In genomic region chr4:134465789-134466188, GRCm38 (mm10) we compare ENCODE assay signal across 16 mouse cellular contexts. TPM values are rescaled to one million over a fixed set of nuclear protein-coding genes. Genes with fewer than 3 reads are reported as not detected.
DNase-seq lines count a peak whose midpoint lies in the region; ATAC-seq and TF ChIP-seq lines count a peak whose summit lies in the region.
"Had no signal": no experiment of that assay in that cellular context is flagged by ENCODE, and none has a peak within 500 bp of the region (broad histone marks: within the 10 kb centered on the region; RNA-seq: fewer than 3 reads in every experiment).

No protein-coding gene starts in this region.

- H3K9me3 ChIP-seq in forebrain, postnatal 0 days (ENCODE audit: low read length) = no peaks in the 10 kb centered on the region
- no peaks in the 10 kb centered on the region for H3K9me3 ChIP-seq in midbrain, embryonic 12.5 days
- H3K9me3 ChIP-seq: embryonic facial prominence, embryonic 15.5 days had no signal

- TF ChIP-seq CTCF in forebrain, postnatal 0 days (IDR thresholded peaks at IDR 0.05; ENCODE audit: low read depth) = no peak

- H3K4me1 ChIP-seq in forebrain, postnatal 0 days (ENCODE audit: insufficient read depth) = peaks cover 23% of the 10 kb centered on the region
- H3K4me1 ChIP-seq in midbrain, embryonic 12.5 days = peaks cover 25% of the 10 kb centered on the region

- 29% methylated on average over 12 of the region's 12 CpGs for WGBS in forebrain, postnatal 0 days
- WGBS in midbrain, embryonic 12.5 days = 25% methylated on average over 12 of the region's 12 CpGs

- peak overlapping the region; percentile 100 for H3K27ac ChIP-seq in forebrain, postnatal 0 days (ENCODE audit: low read depth, low read length)
- peak overlapping the region; percentile 99 for H3K27ac ChIP-seq in midbrain, embryonic 12.5 days (replicated peaks)
- H3K27ac ChIP-seq: embryonic facial prominence, embryonic 15.5 days; liver, embryonic 14.5 days had no signal

- peak overlapping the region; percentile 40 for H3K9ac ChIP-seq in forebrain, postnatal 0 days
- H3K9ac ChIP-seq in midbrain, embryonic 12.5 days (replicated peaks) = no peak overlapping the region; the same call in 1 of the 2 replicates
- H3K9ac ChIP-seq: embryonic facial prominence, embryonic 15.5 days; liver, embryonic 14.5 days had no signal

- ATAC-seq in forebrain, postnatal 0 days = no peak
- no peak for ATAC-seq in midbrain, embryonic 12.5 days (ENCODE audit: low FRiP score, low read depth)

- no peaks in the 10 kb centered on the region for H3K27me3 ChIP-seq in forebrain, postnatal 0 days (ENCODE audit: insufficient read depth, low read length)
- no peaks in the 10 kb centered on the region for H3K27me3 ChIP-seq in midbrain, embryonic 12.5 days
- H3K27me3 ChIP-seq: embryonic facial prominence, embryonic 15.5 days had no signal

- intact Hi-C loops in heart, postnatal 10 days (cut with DNase I) = loop anchor here (10.0 kb wide), 1 partner anchor 201 kb away; no protein-coding TSS in a partner anchor

- H3K4me3 ChIP-seq in forebrain, postnatal 0 days (ENCODE audit: low read depth, low read length) = 0 out of 2 replicates have a peak overlapping the region, but pooled peaks have one; percentile 3
- no peak overlapping the region for H3K4me3 ChIP-seq in midbrain, embryonic 12.5 days
- H3K4me3 ChIP-seq: embryonic facial prominence, embryonic 15.5 days had no signal

- peak; percentile 26 for DNase-seq in thymus, postnatal 14 days
- DNase-seq in thymus, postnatal 10 days (ENCODE audit: low spot score in 2 of 2) = no peak
- no peak for DNase-seq in forebrain, postnatal 0 days
- DNase-seq in retina, postnatal 1 day = peak; percentile 72
- no peak for DNase-seq in kidney, postnatal 14 days
- no peak for DNase-seq in spleen, postnatal 4 days (ENCODE audit: low spot score in 2 of 2)
- DNase-seq in heart, postnatal 10 days = no peak
- DNase-seq: cerebellum, postnatal 25 days; heart, adult 11 months; heart, postnatal 14 days; kidney, adult 2 months; lung, postnatal 36 days; right cerebral cortex, postnatal 14 days had no signal

- H3K36me3 ChIP-seq in forebrain, postnatal 0 days (ENCODE audit: insufficient read depth) = no peaks in the 10 kb centered on the region
- H3K36me3 ChIP-seq in midbrain, embryonic 12.5 days = peaks cover 2% of the 10 kb centered on the region

- H3K4me2 ChIP-seq in forebrain, postnatal 0 days (ENCODE audit: low read depth) = peak overlapping the region; percentile 31
- H3K4me2 ChIP-seq in midbrain, embryonic 12.5 days (replicated peaks) = peak overlapping the region; percentile 24
- H3K4me2 ChIP-seq: embryonic facial prominence, embryonic 15.5 days had no signal

RNA-seq across cellular contexts. Expression of gene Stmn1, which starts 2.3 kb away (rescaled TPM):
- 2,537 and 3,460 TPM in 2 replicates for total RNA-seq in forebrain, postnatal 0 days (2014; rRNA removed)
- 7,274 and 8,446 TPM in 2 replicates for polyA plus RNA-seq in forebrain, postnatal 0 days (2015; fragmentation: Nextera tagmentation; extraction: Ambion mirVana)
- 4,918 and 5,057 TPM in 2 replicates for polyA plus RNA-seq in midbrain, embryonic 12.5 days (2016; fragmentation: Nextera tagmentation; extraction: Ambion mirVana)
- total RNA-seq in heart, postnatal 10 days (2021) = 100 to 1,000 TPM; 131 to 137 TPM

RNA-seq across cellular contexts. Expression of gene Paqr7, which starts 30.7 kb away (rescaled TPM):
- total RNA-seq in forebrain, postnatal 0 days (2014; rRNA removed) = 33.9 and 36.6 TPM in 2 replicates
- polyA plus RNA-seq in forebrain, postnatal 0 days (2015; fragmentation: Nextera tagmentation; extraction: Ambion mirVana) = 21.3 and 28.1 TPM in 2 replicates
- 4.8 and 6.4 TPM in 2 replicates for polyA plus RNA-seq in midbrain, embryonic 12.5 days (2016; fragmentation: Nextera tagmentation; extraction: Ambion mirVana)
- total RNA-seq in heart, postnatal 10 days (2021) = 10 to 100 TPM in 1 of 2 experiments, 1 to 10 TPM in 1; 9.5 to 12.7 TPM

RNA-seq across cellular contexts. Expression of gene Aunip, which starts 45.0 kb away (rescaled TPM):
- 1.2 and 1.8 TPM in 2 replicates for total RNA-seq in forebrain, postnatal 0 days (2014; rRNA removed)
- 1.1 and 1.3 TPM in 2 replicates for polyA plus RNA-seq in forebrain, postnatal 0 days (2015; fragmentation: Nextera tagmentation; extraction: Ambion mirVana)
- 11.2 and 11.5 TPM in 2 replicates for polyA plus RNA-seq in midbrain, embryonic 12.5 days (2016; fragmentation: Nextera tagmentation; extraction: Ambion mirVana)
- 1 to 10 TPM in 1 of 2 experiments, under 1 TPM in 1; 0.60 to 1.1 TPM for total RNA-seq in heart, postnatal 10 days (2021)

Comparison
In these comparisons a context has a peak if more than half of its experiments do, and no peak if none do; other contexts are left out.
1. DNase-seq: peak in thymus, postnatal 14 days (single experiment) and retina, postnatal 1 day (single experiment); none in thymus, postnatal 10 days (0 of 2), forebrain, postnatal 0 days (single experiment), kidney, postnatal 14 days (single experiment), spleen, postnatal 4 days (0 of 2) and heart, postnatal 10 days (0 of 2).
2. RNA of gene Stmn1, which starts 2.3 kb away (total RNA-seq): 2,537 to 3,460 TPM in forebrain, postnatal 0 days; 131 to 137 TPM in heart, postnatal 10 days; every median in the first group is over 10 times any median in the second.